Mouse (Mus musculus): ENCODE measurements around the gene Fam189a2. TPM values are rescaled to one million over a fixed set of nuclear protein-coding genes. Genes with fewer than 3 reads are reported as not detected.

Gene Fam189a2
- total RNA-seq, 2 experiments from 2014 or later: 22.5 to 31.0 TPM

DNA sequence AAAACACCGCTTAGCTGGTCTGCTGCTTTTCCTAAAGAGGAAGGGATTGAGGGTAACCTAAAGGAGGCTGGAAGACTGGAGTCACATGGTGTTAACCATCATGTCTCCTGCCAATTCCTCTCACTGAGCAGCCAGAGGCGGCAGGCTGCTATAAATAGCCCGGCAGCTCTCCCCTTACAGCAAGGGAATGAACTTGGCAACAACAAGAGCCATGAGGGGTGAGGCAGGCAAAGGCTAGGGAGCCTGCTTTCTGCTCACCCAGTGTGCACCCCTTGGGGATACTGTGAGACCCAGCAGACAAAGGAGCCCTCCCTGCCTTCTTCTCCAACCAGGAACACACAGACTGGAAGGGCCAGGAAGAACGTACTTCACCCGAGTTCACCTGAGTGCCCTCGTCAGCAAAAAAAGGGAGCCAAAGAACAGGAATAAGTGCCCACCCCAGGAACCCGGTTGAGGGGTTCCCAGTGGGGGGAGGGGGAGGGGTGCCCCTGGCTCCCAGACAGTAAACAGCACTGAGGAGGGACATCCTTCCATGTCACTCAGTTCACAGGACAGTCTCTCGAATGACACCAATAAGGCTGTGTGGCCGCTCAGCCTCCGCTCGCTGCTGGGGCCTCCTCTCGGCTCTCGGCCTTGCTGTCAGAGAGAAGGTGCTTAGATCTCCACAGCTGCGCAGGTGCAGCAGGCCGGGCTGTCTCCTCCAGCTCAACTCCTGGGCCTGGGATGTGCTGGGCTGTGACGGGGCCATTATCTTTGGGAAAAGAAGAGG is 57.8 kb downstream of the Fam189a2 start:
- DNase-seq: peak; percentile 82

DNA sequence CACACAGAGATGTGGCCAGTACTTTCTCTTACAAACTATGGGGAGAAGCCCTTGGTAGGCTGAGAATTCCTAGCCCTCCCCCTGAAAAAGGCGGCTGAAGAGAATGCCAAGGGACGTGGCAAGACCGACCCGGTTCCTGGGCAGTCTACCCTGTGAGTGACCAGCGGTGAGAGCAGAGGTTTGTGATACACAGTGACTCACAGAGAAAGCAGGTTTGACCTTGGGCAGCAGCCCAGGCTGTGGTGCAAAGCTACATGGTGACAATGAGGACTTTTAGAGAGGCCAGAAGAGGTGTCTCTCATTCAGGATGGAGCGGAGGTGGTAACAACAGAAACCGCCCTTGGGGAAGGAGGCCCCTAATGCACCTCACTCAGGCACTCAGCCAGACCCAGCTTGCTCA is 59.4 kb downstream of the Fam189a2 start:
- DNase-seq: no peak

GRCm38 (mm10) chr19:23970374-23970773 is 60.4 kb downstream of the Fam189a2 start:
- DNase-seq: no peak

- DNase-seq: no peak
These were observed 62.0 kb downstream of the Fam189a2 start for GRCm38 (mm10) chr19:23968862-23969225.

- DNase-seq: no peak
These were observed 62.5 kb downstream of the Fam189a2 start for GRCm38 (mm10) chr19:23968125-23968861.

- peak; percentile 79 for DNase-seq
These were observed 63.7 kb downstream of the Fam189a2 start for GRCm38 (mm10) chr19:23967156-23967555.

- DNase-seq: no peak
These were observed 64.4 kb downstream of the Fam189a2 start for GRCm38 (mm10) chr19:23966376-23966775.

DNA sequence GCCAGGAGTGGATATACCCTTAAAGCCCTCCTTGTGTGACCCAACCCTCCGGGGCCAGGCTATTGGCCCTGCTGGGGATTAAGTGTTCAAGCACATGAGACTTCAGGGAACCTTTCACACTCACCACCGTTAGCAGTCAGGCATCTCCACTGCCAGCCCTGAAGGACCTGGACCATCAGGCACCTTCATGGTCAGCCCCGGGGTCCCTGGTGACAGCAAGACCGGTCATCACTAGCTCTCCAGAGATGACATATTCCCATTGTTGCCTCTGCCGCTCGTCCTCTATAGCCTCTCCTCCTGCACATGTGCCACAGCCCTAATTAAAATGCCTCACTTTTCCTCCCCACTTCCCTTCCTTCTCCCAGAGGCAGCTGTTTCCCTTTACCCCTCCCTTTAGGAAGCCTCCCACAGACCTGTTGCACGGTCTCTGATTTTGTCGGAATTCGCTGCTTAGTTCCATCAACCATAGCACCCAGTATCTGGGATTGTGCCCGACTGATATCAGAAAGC is 66.4 kb downstream of the Fam189a2 start:
- DNase-seq: no peak

DNA sequence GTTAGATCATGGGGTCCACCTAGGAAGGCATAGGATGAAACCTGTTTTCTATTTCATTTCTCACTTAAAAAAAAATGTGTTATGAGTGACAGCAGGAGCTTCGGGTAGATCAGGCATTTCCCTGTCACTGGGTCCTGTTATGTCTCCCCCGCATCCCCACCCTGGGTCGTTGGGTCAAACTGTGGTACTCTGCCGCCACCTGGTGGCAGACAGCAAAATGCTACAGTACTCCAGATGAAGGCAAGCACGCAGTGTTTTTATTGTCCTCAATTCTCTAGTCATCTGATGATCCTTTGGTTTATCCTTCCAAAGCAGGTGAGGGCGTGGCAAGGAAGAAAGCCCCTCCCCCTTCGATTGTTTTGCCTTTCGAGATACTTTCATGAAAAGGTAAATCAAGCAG is 69.3 kb downstream of the Fam189a2 start:
- DNase-seq: peak; percentile 48

DNA sequence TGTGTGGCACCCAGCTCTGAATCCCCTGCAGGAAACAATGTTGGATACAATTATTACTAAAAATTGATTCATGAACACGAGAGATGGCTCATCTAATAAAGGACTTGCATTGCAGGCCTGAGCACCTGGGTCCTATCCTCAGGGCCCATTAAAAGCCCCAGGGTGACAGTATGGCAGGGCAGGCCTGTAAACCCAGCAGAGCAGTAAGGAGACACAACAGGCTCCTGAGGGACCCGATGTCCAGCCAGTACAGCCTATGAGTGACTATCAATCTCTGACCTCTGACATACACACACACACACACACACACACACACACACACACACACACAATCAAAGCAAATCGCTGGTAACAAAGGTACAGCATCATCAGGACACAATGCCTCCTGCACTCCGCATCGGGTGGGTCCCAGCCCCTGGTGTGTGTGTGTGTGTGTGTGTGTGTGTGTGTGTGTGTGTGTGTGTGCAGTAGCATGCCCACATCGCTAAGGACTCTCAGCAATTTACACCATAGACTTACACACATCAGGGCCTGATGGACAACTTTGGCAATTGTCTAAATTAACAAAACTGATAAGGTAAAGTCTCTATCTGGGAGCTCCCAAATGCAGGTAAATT is 69.9 kb downstream of the Fam189a2 start:
- DNase-seq: no peak

DNA sequence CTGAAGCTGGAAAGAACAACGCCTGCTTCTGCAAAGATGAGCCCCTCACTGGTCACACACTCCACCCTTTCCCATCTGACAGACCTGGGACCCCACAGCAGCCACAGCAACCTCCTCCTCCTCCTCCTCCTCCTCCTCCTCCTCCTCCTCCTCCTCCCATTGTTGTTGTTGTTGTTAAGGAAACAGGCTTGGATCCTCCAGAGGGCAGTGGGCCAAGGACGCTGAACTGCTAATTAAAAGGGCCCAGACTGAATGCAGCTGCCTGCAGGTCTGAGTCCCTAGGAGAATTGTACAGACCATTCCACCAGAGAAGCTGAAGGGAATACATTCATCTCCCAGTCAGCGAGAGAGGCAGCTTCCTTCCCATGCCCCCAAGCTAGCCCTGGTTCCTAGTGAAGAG is 70.5 kb downstream of the Fam189a2 start:
- no peak for DNase-seq

DNA sequence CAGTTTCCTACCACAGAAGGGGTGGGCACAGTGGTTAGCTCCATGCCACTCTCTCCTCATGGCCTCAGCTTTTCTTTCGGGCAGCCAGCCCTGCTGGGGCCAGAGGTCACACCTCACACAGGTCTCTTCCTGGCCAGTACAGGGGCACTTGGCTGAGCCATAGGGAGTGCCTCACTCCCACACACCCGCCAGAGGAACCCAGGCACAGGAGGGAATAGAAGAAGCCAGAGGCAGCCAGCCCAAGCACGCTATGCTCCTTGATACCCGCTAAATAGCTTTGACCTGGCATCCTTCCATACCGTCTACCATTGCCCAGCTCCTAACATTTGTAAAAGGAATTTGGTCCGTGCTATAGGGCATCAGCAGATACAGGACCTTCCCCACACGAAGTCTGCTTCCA is 70.9 kb downstream of the Fam189a2 start:
- peak; percentile 39 for DNase-seq

GRCm38 (mm10) chr19:23958925-23959324 is 71.9 kb downstream of the Fam189a2 start:
- DNase-seq: peak; percentile 41

- no peak for DNase-seq
These were observed 73.3 kb downstream of the Fam189a2 start for GRCm38 (mm10) chr19:23957563-23957962.

DNA sequence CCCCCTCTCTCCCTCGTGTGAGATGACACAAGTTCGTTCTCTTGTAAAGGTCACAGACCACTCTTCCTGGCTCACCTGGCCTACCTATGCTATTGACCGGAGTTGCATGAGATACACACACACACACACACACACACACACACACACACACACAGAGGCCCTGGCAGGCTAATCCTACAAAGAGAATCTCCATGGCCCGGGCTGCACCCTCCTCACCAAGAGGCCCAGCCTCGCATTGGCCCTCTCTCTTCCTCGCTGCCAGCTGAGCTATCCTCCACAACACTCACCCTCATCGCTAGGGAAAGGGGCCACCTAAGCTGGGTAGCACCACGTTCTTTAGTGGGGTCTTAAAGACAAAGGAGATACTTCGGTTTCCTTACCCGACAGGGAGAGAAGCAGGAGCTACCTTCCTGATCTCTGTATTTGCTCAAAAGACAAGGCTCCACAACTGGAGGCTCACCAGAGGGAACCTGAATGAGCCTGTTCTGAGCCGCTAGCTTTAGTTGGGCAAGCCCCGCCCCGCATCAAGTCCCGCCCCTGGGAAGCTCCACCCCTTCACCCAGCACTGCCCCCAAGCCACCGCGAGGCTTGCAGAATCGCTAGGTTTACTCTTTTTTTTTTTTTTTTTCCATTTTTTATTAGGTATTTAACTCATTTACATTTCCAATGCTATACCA is 74.4 kb downstream of the Fam189a2 start:
- no peak for DNase-seq

GRCm38 (mm10) chr19:23955461-23955860 is 75.4 kb downstream of the Fam189a2 start:
- no peak for DNase-seq

GRCm38 (mm10) chr19:23948301-23949000 is 82.4 kb downstream of the Fam189a2 start:
- DNase-seq: no peak

GRCm38 (mm10) chr19:23947871-23948270 is 82.9 kb downstream of the Fam189a2 start:
- no peak for DNase-seq

GRCm38 (mm10) chr19:23946751-23947150 is 84.1 kb downstream of the Fam189a2 start:
- DNase-seq: no peak

GRCm38 (mm10) chr19:23946026-23946685 is 84.7 kb downstream of the Fam189a2 start:
- no peak for DNase-seq

- DNase-seq: no peak
These were observed 87.9 kb downstream of the Fam189a2 start for GRCm38 (mm10) chr19:23942886-23943285.
